ENCODE assay signal across 8 mouse cellular contexts in genomic region chr1:74505721-74506464, GRCm38 (mm10). TPM values are rescaled to one million over a fixed set of nuclear protein-coding genes. Genes with fewer than 3 reads are reported as not detected.
DNase-seq lines count a peak whose midpoint lies in the region; ATAC-seq lines count a peak whose summit lies in the region.

TSS of gene Cnot9 (plus strand) at chr1:74506058.

- H3K36me3 ChIP-seq in forebrain, embryonic 14.5 days (ENCODE audit: control insufficient read depth, insufficient read depth, low read length): no peaks in the 10 kb centered on the region
- H3K36me3 ChIP-seq in neural tube, embryonic 15.5 days: no peaks in the 10 kb centered on the region

- no peaks in the 10 kb centered on the region for H3K27me3 ChIP-seq in forebrain, embryonic 14.5 days (replicated peaks; ENCODE audit: control insufficient read depth, insufficient read depth, low read length)
- H3K27me3 ChIP-seq in neural tube, embryonic 15.5 days (replicated peaks): no peaks in the 10 kb centered on the region

- peak; percentile 100 for ATAC-seq in forebrain, embryonic 14.5 days
- ATAC-seq in neural tube, embryonic 15.5 days (ENCODE audit: low FRiP score): peak; percentile 100

- H3K27ac ChIP-seq in forebrain, embryonic 14.5 days (ENCODE audit: low read depth, low read length): peak within 1 kb of the TSS; percentile 87
- H3K27ac ChIP-seq in neural tube, embryonic 15.5 days (replicated peaks): peak within 1 kb of the TSS; percentile 91

- WGBS in forebrain, embryonic 14.5 days: under 1% methylated on average over 60 of the region's 64 CpGs
- WGBS in neural tube, embryonic 15.5 days: under 1% methylated on average over 64 of the region's 64 CpGs

- intact Hi-C loops in heart, postnatal 14 days (cut with DNase I): loop anchor here (2.0 kb wide), 1 partner anchor 83 kb away; the partner anchor contains the start of genes Bcs1l and Zfp142

- no peaks in the 10 kb centered on the region for H3K9me3 ChIP-seq in forebrain, embryonic 14.5 days (replicated peaks; ENCODE audit: control insufficient read depth, low read length)
- H3K9me3 ChIP-seq in neural tube, embryonic 15.5 days (replicated peaks): no peaks in the 10 kb centered on the region

- DNase-seq in ES-CJ7 (ENCODE audit: low read depth, low spot score): peak; percentile 100
- DNase-seq in cerebellum, adult 11 months: peak; percentile 100
- peak; percentile 99 for DNase-seq in forebrain, embryonic 14.5 days (ENCODE audit: low spot score)
- peak; percentile 100 for DNase-seq in heart, postnatal 14 days
- DNase-seq in layer of hippocampus, adult 11-12 months (ENCODE audit: low spot score): peak; percentile 100
- peak; percentile 100 for DNase-seq in lung, adult 18-20 months
- peak; percentile 100 for DNase-seq in testis, postnatal 14 days (ENCODE audit: low spot score)

- peak within 1 kb of the TSS; percentile 92 for H3K4me3 ChIP-seq in forebrain, embryonic 14.5 days (ENCODE audit: low read depth, low read length)
- H3K4me3 ChIP-seq in neural tube, embryonic 15.5 days (replicated peaks): peak within 1 kb of the TSS; percentile 96

- H3K4me1 ChIP-seq in forebrain, embryonic 14.5 days (ENCODE audit: control insufficient read depth, insufficient read depth, low read length): peaks cover 25% of the 10 kb centered on the region
- peaks cover 48% of the 10 kb centered on the region for H3K4me1 ChIP-seq in neural tube, embryonic 15.5 days

- peak within 1 kb of the TSS; percentile 93 for H3K9ac ChIP-seq in forebrain, embryonic 14.5 days (ENCODE audit: low read length)
- H3K9ac ChIP-seq in neural tube, embryonic 15.5 days (replicated peaks): peak within 1 kb of the TSS; percentile 90

- H3K4me2 ChIP-seq in forebrain, embryonic 14.5 days (ENCODE audit: low read length): peak within 1 kb of the TSS; percentile 88
- peak within 1 kb of the TSS; percentile 83 for H3K4me2 ChIP-seq in neural tube, embryonic 15.5 days

RNA-seq across cellular contexts. Expression of gene Cnot9, which starts in this region (rescaled TPM):
- 63.2 and 66.1 TPM in 2 replicates for polyA plus RNA-seq in forebrain, embryonic 14.5 days (2014; fragmentation: Nextera tagmentation; extraction: Ambion mirVana)
- 10 to 100 TPM; 16.0 to 17.2 TPM for total RNA-seq in heart, postnatal 14 days (2021)
- 43.9 and 48.5 TPM in 2 replicates for polyA plus RNA-seq in neural tube, embryonic 15.5 days (2015; fragmentation: Nextera tagmentation; extraction: Ambion mirVana)

Comparison
In these comparisons a context has a peak if more than half of its experiments do, and no peak if none do; other contexts are left out.
1. Peak in every context shown above with its lines: DNase-seq, ATAC-seq, H3K4me3 ChIP-seq and H3K27ac ChIP-seq.